Mouse (Mus musculus): ENCODE data around the gene Zfp454. TPM values are rescaled to one million over a fixed set of nuclear protein-coding genes. Genes with fewer than 3 reads are reported as not detected.

The Zfp454 gene
- total and polyA plus RNA-seq, 2 experiments from 2014 or later = 1.7 TPM; not detected in 1

DNA sequence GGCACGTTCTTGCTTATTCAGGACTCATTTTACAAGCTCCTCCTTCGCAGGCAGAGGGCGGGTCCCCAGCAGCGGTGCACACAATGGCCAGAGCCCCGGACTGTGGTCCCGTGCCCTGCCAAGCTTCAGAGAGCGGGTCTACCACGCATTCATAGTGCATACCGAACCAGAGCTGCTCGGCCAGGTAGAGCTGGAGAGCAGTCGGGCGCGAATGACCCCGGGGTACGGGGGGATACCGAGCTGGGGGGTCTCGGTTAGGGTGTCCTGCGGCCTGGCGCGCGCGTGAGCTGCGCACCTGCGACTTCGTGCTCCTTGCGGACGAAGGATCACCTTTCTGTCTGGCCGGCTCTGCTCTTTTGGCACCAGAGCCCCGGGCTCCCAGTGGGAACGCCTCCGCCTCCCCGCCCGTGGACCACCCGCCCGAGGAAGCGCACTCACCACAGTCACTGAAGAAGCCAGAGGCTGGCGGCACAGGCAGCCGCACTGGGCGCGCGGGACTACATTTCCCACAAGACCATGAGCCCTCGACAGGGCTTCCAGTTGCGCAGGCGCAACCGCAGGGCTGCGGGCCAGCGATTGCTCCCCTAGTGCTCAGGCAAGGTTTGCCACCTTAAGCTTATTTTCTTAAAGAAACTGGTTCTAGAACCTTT is 28.3 kb upstream of the Zfp454 start, which contains the start of gene Zfp2:
Gene Zfp2 (minus strand): TSS at position 495 of the 650 bp plus-strand sequence.
- H3K4me1 ChIP-seq (ENCODE audit: control insufficient read depth, insufficient read depth) = peaks cover 5% of the 10 kb centered on the region; the same call in 1 of the 2 replicates
- peak within 1 kb of the TSS; percentile 96 for H3K4me2 ChIP-seq (ENCODE audit: low read depth, low read length)
- no peaks in the 10 kb centered on the region for H3K27me3 ChIP-seq (ENCODE audit: control insufficient read depth, insufficient read depth, low read length)
- H3K27ac ChIP-seq (ENCODE audit: low read depth) = peak within 1 kb of the TSS; percentile 59; the same call in 1 of the 2 replicates
- H3K9ac ChIP-seq (replicated peaks; ENCODE audit: low read depth, low read length) = peak within 1 kb of the TSS; percentile 76
- ATAC-seq (ENCODE audit: insufficient read depth, low read depth) (peak; percentile 99), DNase-seq (ENCODE audit: low spot score) (peak; percentile 88)
- TF ChIP-seq CTCF (IDR thresholded peaks at IDR 0.05; ENCODE audit: low read depth) (peak; percentile 61), EP300 (IDR thresholded peaks at IDR 0.05; ENCODE audit: low read depth) (no peak)
- H3K36me3 ChIP-seq (replicated peaks; ENCODE audit: control insufficient read depth, insufficient read depth, low read length) = peaks cover 12% of the 10 kb centered on the region
- H3K9me3 ChIP-seq (replicated peaks; ENCODE audit: control insufficient read depth, low read length) = no peaks in the 10 kb centered on the region
- WGBS = under 1% methylated on average over 47 of the region's 47 CpGs
- H3K4me3 ChIP-seq (ENCODE audit: low read depth, low read length) = peak within 1 kb of the TSS; percentile 96

DNA sequence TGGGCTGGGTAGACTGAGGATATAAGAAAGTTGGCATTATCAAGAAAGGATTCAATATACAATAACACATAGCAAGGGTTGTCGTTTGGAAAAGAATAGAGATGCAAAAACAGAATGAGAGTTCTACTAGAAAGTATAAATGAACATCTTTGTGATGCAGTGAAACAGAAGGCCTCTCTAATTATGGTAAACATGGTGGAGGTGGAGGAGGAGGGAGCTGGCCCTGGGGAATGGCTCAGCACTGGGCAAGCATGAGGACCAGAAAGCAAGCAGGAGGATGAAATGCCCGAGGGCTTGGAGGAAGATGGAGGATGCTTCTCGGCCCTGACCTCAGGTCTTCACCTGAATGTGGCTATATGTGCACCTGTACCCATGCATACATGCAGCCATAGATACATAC is 27.0 kb upstream of the Zfp454 start:
- 79% methylated on average over 3 of the region's 3 CpGs for WGBS
- H3K4me1 ChIP-seq (ENCODE audit: control insufficient read depth, insufficient read depth) = peaks cover 5% of the 10 kb centered on the region; the same call in 1 of the 2 replicates
- no peaks in the 10 kb centered on the region for H3K9me3 ChIP-seq (replicated peaks; ENCODE audit: control insufficient read depth, low read length)
- H3K36me3 ChIP-seq (replicated peaks; ENCODE audit: control insufficient read depth, insufficient read depth, low read length) = peaks cover 22% of the 10 kb centered on the region
- no peak overlapping the region for H3K27ac ChIP-seq (ENCODE audit: low read depth)
- H3K4me2 ChIP-seq (ENCODE audit: low read depth, low read length) = no peak overlapping the region
- no peaks in the 10 kb centered on the region for H3K27me3 ChIP-seq (ENCODE audit: control insufficient read depth, insufficient read depth, low read length)
- TF ChIP-seq CTCF (IDR thresholded peaks at IDR 0.05; ENCODE audit: low read depth) (no peak), EP300 (IDR thresholded peaks at IDR 0.05; ENCODE audit: low read depth) (no peak)
- H3K9ac ChIP-seq (replicated peaks; ENCODE audit: low read depth, low read length) = no peak overlapping the region
- no peak overlapping the region for H3K4me3 ChIP-seq (ENCODE audit: low read depth, low read length)
- no peak for ATAC-seq (ENCODE audit: insufficient read depth, low read depth)
- DNase-seq (ENCODE audit: low spot score) = no peak

DNA sequence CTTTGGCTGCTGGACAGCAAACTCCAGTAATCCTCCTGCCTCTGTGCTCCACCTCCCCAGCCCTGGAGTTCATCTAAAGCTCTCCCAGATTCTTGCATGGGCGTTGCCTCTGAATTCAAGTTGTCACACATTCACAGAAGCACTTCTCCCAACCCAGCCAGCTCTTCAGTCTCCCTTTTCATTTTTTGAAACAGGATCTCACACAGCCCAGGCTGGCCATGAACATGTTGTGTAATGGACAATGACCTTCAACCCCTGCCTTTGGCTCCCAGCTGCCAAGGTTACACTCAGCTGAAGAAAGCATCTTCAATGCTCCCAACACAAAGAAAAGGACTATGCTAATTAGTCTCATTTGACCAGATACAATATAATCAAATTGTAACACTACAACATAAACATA is 25.9 kb upstream of the Zfp454 start:
- TF ChIP-seq CTCF (IDR thresholded peaks at IDR 0.05; ENCODE audit: low read depth) = no peak
- no peak for TF ChIP-seq EP300 (IDR thresholded peaks at IDR 0.05; ENCODE audit: low read depth)

DNA sequence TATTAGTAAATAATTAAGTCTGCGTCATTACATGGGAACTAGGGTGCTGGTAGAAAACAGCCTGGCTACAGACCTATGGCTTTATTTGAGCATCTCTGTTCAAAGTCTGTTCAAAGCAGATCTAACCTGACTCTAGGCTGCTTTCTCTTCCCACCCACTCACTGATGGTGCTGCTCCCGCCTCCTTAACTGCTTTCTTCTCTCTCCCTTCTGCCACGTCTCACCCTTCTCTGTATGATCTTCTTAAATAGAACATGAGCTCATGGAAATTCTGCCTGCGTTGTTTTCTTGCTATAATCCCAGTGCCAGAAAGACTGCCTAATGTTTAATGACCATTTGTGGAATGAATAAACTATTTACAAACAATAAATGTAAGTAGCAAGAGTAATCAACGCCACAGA is 20.7 kb upstream of the Zfp454 start:
- Histone ChIP-seq H3K36me3 (replicated peaks; ENCODE audit: control insufficient read depth, insufficient read depth, low read length) (peaks cover 81% of the 10 kb centered on the region), H3K27ac (ENCODE audit: low read depth) (no peak overlapping the region), H3K9ac (replicated peaks; ENCODE audit: low read depth, low read length) (no peak overlapping the region), H3K4me1 (ENCODE audit: control insufficient read depth, insufficient read depth) (no peaks in the 10 kb centered on the region; the same call in 1 of the 2 replicates), H3K27me3 (ENCODE audit: control insufficient read depth, insufficient read depth, low read length) (no peaks in the 10 kb centered on the region), H3K9me3 (replicated peaks; ENCODE audit: control insufficient read depth, low read length) (peaks cover 14% of the 10 kb centered on the region), H3K4me3 (ENCODE audit: low read depth, low read length) (no peak overlapping the region), H3K4me2 (ENCODE audit: low read depth, low read length) (no peak overlapping the region)
- ATAC-seq (ENCODE audit: insufficient read depth, low read depth) = no peak
- DNase-seq (ENCODE audit: low spot score) = no peak
- TF ChIP-seq EP300 (IDR thresholded peaks at IDR 0.05; ENCODE audit: low read depth) = no peak
- TF ChIP-seq CTCF (IDR thresholded peaks at IDR 0.05; ENCODE audit: low read depth) = no peak
- 91% methylated on average over 5 of the region's 5 CpGs for WGBS

More for the DNA sequence above, 25.9 kb upstream of the Zfp454 start:
- H3K9me3 ChIP-seq (replicated peaks; ENCODE audit: control insufficient read depth, low read length) = no peaks in the 10 kb centered on the region
- ATAC-seq (ENCODE audit: insufficient read depth, low read depth) (no peak), DNase-seq (ENCODE audit: low spot score) (no peak)
- no peak overlapping the region for H3K9ac ChIP-seq (replicated peaks; ENCODE audit: low read depth, low read length)
- WGBS = 89% methylated on average over 1 of the region's 1 CpGs
- no peak overlapping the region for H3K4me2 ChIP-seq (ENCODE audit: low read depth, low read length)
- H3K27me3 ChIP-seq (ENCODE audit: control insufficient read depth, insufficient read depth, low read length) = no peaks in the 10 kb centered on the region
- peaks cover 5% of the 10 kb centered on the region; the same call in 1 of the 2 replicates for H3K4me1 ChIP-seq (ENCODE audit: control insufficient read depth, insufficient read depth)
- H3K4me3 ChIP-seq (ENCODE audit: low read depth, low read length) = no peak overlapping the region
- peaks cover 33% of the 10 kb centered on the region for H3K36me3 ChIP-seq (replicated peaks; ENCODE audit: control insufficient read depth, insufficient read depth, low read length)
- H3K27ac ChIP-seq (ENCODE audit: low read depth) = no peak overlapping the region

DNA sequence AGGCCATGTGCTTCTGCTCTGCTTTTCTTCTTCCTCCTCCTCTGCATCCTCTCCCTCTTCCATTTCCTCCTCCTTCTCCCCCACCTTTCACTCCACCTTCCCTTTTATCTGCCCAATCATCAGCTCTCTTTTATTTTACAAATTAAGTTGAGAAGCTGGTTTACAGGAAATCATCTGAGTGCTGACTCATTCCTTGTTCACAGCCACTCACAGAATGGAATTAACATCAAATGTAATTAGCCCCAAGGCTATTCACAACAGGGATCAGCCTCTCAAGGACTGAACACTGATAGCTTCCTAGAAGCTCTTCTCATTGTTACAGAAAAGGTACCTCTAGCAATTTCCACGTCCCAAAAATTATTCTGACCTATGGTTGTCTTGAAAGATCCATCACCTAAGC is 9.9 kb upstream of the Zfp454 start:
- no peak overlapping the region for H3K9ac ChIP-seq (replicated peaks; ENCODE audit: low read depth, low read length)
- H3K4me3 ChIP-seq (ENCODE audit: low read depth, low read length) = no peak overlapping the region
- no peak for TF ChIP-seq CTCF (IDR thresholded peaks at IDR 0.05; ENCODE audit: low read depth)
- TF ChIP-seq EP300 (IDR thresholded peaks at IDR 0.05; ENCODE audit: low read depth) = no peak
- H3K36me3 ChIP-seq (replicated peaks; ENCODE audit: control insufficient read depth, insufficient read depth, low read length) = peaks cover 24% of the 10 kb centered on the region
- H3K27me3 ChIP-seq (ENCODE audit: control insufficient read depth, insufficient read depth, low read length) = no peaks in the 10 kb centered on the region
- H3K27ac ChIP-seq (ENCODE audit: low read depth) = no peak overlapping the region
- DNase-seq (ENCODE audit: low spot score) = no peak
- peaks cover 54% of the 10 kb centered on the region for H3K9me3 ChIP-seq (replicated peaks; ENCODE audit: control insufficient read depth, low read length)
- ATAC-seq (ENCODE audit: insufficient read depth, low read depth) = no peak
- no peak overlapping the region for H3K4me2 ChIP-seq (ENCODE audit: low read depth, low read length)
- 56% methylated on average over 1 of the region's 1 CpGs for WGBS
- no peaks in the 10 kb centered on the region for H3K4me1 ChIP-seq (ENCODE audit: control insufficient read depth, insufficient read depth)

All from heart, postnatal 0 days (tissue).